ENCODE assay signal across 27 mouse cellular contexts in the genomic region with DNA sequence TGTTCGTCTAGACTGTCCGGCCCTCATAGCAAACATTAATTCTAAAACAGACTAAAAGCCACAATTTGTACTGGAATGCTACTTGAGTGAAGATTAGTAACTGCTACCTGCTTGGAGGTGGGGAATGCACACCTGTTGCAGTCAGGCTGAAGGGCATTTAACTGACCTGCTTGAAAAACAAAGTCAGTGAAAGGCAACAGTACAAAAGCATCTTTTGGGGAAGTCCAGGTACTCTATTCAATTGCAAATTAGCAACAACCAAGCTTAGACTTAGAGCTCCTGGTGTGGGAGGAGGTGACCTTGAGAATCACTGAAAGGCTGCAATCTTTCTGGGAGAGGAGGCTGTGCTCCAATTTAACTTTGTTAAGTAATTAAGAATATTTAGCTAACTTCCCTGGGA. TPM values are rescaled to one million over a fixed set of nuclear protein-coding genes. Genes with fewer than 3 reads are reported as not detected.
DNase-seq lines count a peak whose midpoint lies in the region; ATAC-seq and TF ChIP-seq lines count a peak whose summit lies in the region.
"Had no signal": no experiment of that assay in that cellular context is flagged by ENCODE, and none has a peak within 500 bp of the region (broad histone marks: within the 10 kb centered on the region; RNA-seq: fewer than 3 reads in every experiment).

No protein-coding gene starts in this region.

- DNase-seq in heart, adult 11 months: peak; percentile 15
- peak; percentile 96 for DNase-seq in ES-CJ7 (ENCODE audit: low read depth, low spot score)
- DNase-seq in R1 (ENCODE audit: low read depth, low spot score): peak; percentile 97
- DNase-seq in thymus, postnatal 4 days: no peak
- DNase-seq in gastrocnemius, postnatal 10 days: no peak
- no peak for DNase-seq in right cerebral cortex, postnatal 4 days
- DNase-seq: adrenal gland, adult 8-10 months; adrenal gland, postnatal 14 days; adrenal gland, postnatal 36 days; B cell, adult 2 months; cerebellum, adult 11-12 months; cerebellum, adult 2 months; cerebellum, adult 9-10 months; cerebellum, postnatal 10 days; cerebellum, postnatal 25 days; forebrain, postnatal 0 days had no signal

- H3K4me2 ChIP-seq in heart, embryonic 12.5 days: no peak overlapping the region
- H3K4me2 ChIP-seq: embryonic facial prominence, embryonic 12.5 days; forebrain, embryonic 13.5 days; forebrain, embryonic 15.5 days had no signal

- no peak for ATAC-seq in heart, embryonic 12.5 days (ENCODE audit: insufficient number of reproducible peaks, low FRiP score)
- ATAC-seq: activated CD4-positive, CD25-positive, alpha-beta regulatory T cell, adult 4 months; CD4-positive, CD25-positive, alpha-beta regulatory T cell, adult 4 months; forebrain, embryonic 13.5 days; forebrain, embryonic 15.5 days; forebrain, postnatal 0 days; Patski had no signal

- H3K9ac ChIP-seq in heart, embryonic 12.5 days: no peak overlapping the region
- H3K9ac ChIP-seq: embryonic facial prominence, embryonic 12.5 days; forebrain, embryonic 13.5 days; forebrain, embryonic 15.5 days; forebrain, postnatal 0 days had no signal

- H3K9me3 ChIP-seq in heart, embryonic 12.5 days (replicated peaks): no peaks in the 10 kb centered on the region
- H3K9me3 ChIP-seq in E14TG2a.4 (ENCODE audit: low read length): peaks cover 35% of the 10 kb centered on the region
- H3K9me3 ChIP-seq: embryonic facial prominence, embryonic 12.5 days; G1E had no signal

- H3K4me3 ChIP-seq in heart, embryonic 12.5 days: no peak overlapping the region
- H3K4me3 ChIP-seq in E14TG2a.4 (replicated peaks; ENCODE audit: low read length): peak overlapping the region; percentile 46
- H3K4me3 ChIP-seq: embryonic facial prominence, embryonic 10.5 days; embryonic facial prominence, embryonic 12.5 days; forebrain, embryonic 13.5 days; forebrain, embryonic 15.5 days had no signal

- H3K27me3 ChIP-seq in heart, embryonic 12.5 days (replicated peaks): no peaks in the 10 kb centered on the region
- no peaks in the 10 kb centered on the region for H3K27me3 ChIP-seq in E14TG2a.4 (ENCODE audit: insufficient read depth, low read length)
- H3K27me3 ChIP-seq: CH12.LX; embryonic facial prominence, embryonic 12.5 days; forebrain, embryonic 13.5 days; forebrain, embryonic 15.5 days; Patski had no signal

- TF ChIP-seq CTCF in E14TG2a.4 (conservative IDR thresholded peaks at IDR 0.05; ENCODE audit: low read length): no peak

- H3K4me1 ChIP-seq in heart, embryonic 12.5 days (replicated peaks): no peaks in the 10 kb centered on the region
- peaks cover 39% of the 10 kb centered on the region for H3K4me1 ChIP-seq in E14TG2a.4 (replicated peaks; ENCODE audit: low read depth, low read length)
- H3K4me1 ChIP-seq: embryonic facial prominence, embryonic 10.5 days; embryonic facial prominence, embryonic 12.5 days; forebrain, embryonic 13.5 days; forebrain, embryonic 15.5 days had no signal

- 92% methylated on average over 2 of the region's 2 CpGs for whole genome bisulfite sequencing in heart, embryonic 12.5 days

- H3K27ac ChIP-seq in heart, embryonic 12.5 days (ENCODE audit: poor library complexity, severe bottlenecking): no peak overlapping the region
- H3K27ac ChIP-seq: embryonic facial prominence, embryonic 10.5 days; embryonic facial prominence, embryonic 12.5 days; forebrain, embryonic 13.5 days; forebrain, embryonic 15.5 days had no signal

- H3K36me3 ChIP-seq in heart, embryonic 12.5 days: peaks cover 30% of the 10 kb centered on the region
- H3K36me3 ChIP-seq in E14TG2a.4 (ENCODE audit: insufficient read depth, low read length): peaks cover 44% of the 10 kb centered on the region
- H3K36me3 ChIP-seq: G1E had no signal

RNA-seq across cellular contexts. Expression of gene Ccdc138, which starts 34.4 kb away (rescaled TPM):
- polyA plus RNA-seq in heart, embryonic 12.5 days (2016; fragmentation: Nextera tagmentation; extraction: Ambion mirVana): 6.7 and 7.2 TPM in 2 replicates
- total RNA-seq in gastrocnemius, postnatal 10 days (2021): 1 to 10 TPM in 1 of 2 experiments, under 1 TPM in 1; 0.99 to 1.2 TPM

Comparison
In these comparisons a context has a peak if more than half of its experiments do, and no peak if none do; other contexts are left out.
1. DNase-seq: peak in heart, adult 11 months (single experiment), ES-CJ7 (single experiment) and R1 (single experiment); none in thymus, postnatal 4 days (single experiment), gastrocnemius, postnatal 10 days (single experiment) and right cerebral cortex, postnatal 4 days (single experiment).